Mouse (Mus musculus): ENCODE data around the gene Hoxd9. TPM values are rescaled to one million over a fixed set of nuclear protein-coding genes. Genes with fewer than 3 reads are reported as not detected.

The Hoxd9 gene
- total and polyA plus RNA-seq, 2 experiments from 2014 or later: not detected

DNA sequence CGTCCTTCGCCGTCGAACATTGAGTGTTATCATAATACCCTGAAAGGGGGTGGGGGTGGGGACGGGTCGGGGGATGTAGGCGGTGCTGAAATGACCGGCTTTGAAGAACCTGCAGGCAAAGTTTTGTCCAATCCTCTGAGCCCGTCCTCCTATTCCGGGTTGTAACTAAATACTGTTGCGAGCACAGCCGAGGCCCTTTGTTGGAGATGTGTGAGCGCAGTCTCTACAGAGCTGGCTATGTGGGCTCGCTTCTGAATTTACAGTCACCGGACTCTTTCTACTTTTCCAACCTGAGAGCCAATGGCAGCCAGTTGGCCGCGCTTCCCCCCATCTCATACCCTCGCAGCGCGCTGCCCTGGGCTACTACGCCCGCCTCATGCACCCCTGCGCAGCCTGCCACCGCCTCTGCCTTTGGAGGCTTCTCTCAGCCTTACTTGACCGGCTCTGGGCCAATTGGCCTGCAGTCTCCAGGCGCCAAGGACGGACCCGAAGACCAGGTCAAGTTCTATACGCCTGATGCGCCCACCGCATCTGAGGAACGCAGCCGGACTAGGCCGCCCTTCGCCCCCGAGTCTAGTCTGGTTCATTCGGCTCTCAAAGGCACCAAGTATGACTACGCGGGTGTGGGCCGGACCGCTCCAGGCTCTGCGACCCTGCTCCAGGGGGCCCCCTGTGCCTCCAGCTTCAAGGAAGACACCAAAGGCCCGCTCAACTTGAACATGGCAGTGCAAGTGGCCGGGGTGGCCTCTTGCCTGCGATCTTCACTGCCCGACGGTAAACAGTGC, 22.5 kb upstream of the Hoxd9 start, which contains the start of gene Hoxd12:
Gene Hoxd12 (plus strand): TSS at position 133 of the 785 bp plus-strand sequence.
- 2% methylated on average over 47 of the region's 47 CpGs for WGBS
- no peak within 1 kb of the TSS for H3K27ac ChIP-seq
- no peak for DNase-seq (ENCODE audit: low spot score)

DNA sequence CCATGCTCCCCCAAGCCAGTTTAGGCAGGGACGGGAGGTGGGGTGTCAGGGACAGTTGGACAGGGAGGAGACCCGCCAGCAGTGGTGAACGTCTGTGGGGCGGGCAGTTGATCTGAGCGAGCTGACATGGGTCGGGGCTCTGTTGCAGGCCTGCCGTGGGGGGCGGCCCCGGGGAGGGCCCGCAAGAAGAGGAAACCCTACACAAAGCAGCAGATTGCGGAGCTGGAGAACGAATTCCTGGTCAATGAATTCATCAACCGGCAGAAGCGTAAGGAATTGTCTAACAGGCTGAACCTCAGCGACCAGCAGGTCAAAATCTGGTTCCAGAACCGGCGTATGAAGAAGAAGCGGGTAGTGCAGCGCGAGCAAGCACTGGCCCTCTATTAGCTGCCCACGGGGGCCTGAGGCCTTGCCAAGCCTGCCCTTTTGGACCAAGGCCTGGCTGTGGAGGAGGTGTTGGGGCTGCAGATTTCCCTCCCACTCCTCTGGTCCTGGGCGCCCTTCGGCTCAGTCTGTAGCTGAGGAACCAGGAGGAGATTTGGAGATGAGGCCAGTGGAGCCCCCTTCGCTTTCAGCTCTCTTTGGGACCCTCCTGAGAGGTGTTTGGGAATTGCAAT, 21.8 kb upstream of the Hoxd9 start:
- no peaks in the 10 kb centered on the region for H3K36me3 ChIP-seq (ENCODE audit: insufficient read depth, low read length)
- no peaks in the 10 kb centered on the region for H3K4me1 ChIP-seq (ENCODE audit: insufficient read depth, low read length)
- H3K4me2 ChIP-seq (ENCODE audit: low read depth, low read length): no peak overlapping the region
- TF ChIP-seq CTCF (IDR thresholded peaks at IDR 0.05; ENCODE audit: low read depth): no peak
- no peak overlapping the region for H3K9ac ChIP-seq (replicated peaks; ENCODE audit: low read length)
- DNase-seq (ENCODE audit: low spot score) (no peak), ATAC-seq (no peak)
- peaks cover 98% of the 10 kb centered on the region for H3K27me3 ChIP-seq (ENCODE audit: insufficient read depth, low read length)
- 2% methylated on average over 24 of the region's 24 CpGs for WGBS
- H3K27ac ChIP-seq: no peak overlapping the region
- H3K9me3 ChIP-seq (ENCODE audit: low read length): no peaks in the 10 kb centered on the region
- no peak overlapping the region for H3K4me3 ChIP-seq (ENCODE audit: low read length)

More for the DNA sequence above, 22.5 kb upstream of the Hoxd9 start, which contains the start of gene Hoxd12:
- Histone ChIP-seq H3K4me1 (ENCODE audit: insufficient read depth, low read length) (no peaks in the 10 kb centered on the region), H3K9ac (replicated peaks; ENCODE audit: low read length) (no peak within 1 kb of the TSS), H3K4me2 (ENCODE audit: low read depth, low read length) (no peak within 1 kb of the TSS), H3K36me3 (ENCODE audit: insufficient read depth, low read length) (no peaks in the 10 kb centered on the region), H3K9me3 (ENCODE audit: low read length) (no peaks in the 10 kb centered on the region), H3K4me3 (ENCODE audit: low read length) (no peak within 1 kb of the TSS), H3K27me3 (ENCODE audit: insufficient read depth, low read length) (peaks cover 99% of the 10 kb centered on the region)
- no peak for ATAC-seq
- TF ChIP-seq CTCF (IDR thresholded peaks at IDR 0.05; ENCODE audit: low read depth): no peak

- H3K4me1 ChIP-seq (ENCODE audit: insufficient read depth, low read length): no peaks in the 10 kb centered on the region
- H3K36me3 ChIP-seq (ENCODE audit: insufficient read depth, low read length): no peaks in the 10 kb centered on the region
- no peak for TF ChIP-seq CTCF (IDR thresholded peaks at IDR 0.05; ENCODE audit: low read depth)
- no peak for DNase-seq (ENCODE audit: low spot score)
- ATAC-seq: no peak
- WGBS: 2% methylated on average over 9 of the region's 9 CpGs
- H3K27me3 ChIP-seq (ENCODE audit: insufficient read depth, low read length): peaks cover 98% of the 10 kb centered on the region
- no peak overlapping the region for H3K27ac ChIP-seq
- no peak overlapping the region for H3K9ac ChIP-seq (replicated peaks; ENCODE audit: low read length)
- no peak overlapping the region for H3K4me3 ChIP-seq (ENCODE audit: low read length)
- no peaks in the 10 kb centered on the region for H3K9me3 ChIP-seq (ENCODE audit: low read length)
- H3K4me2 ChIP-seq (ENCODE audit: low read depth, low read length): no peak overlapping the region
Measured at GRCm38 (mm10) chr2:74676376-74677052, 21.0 kb upstream of the Hoxd9 start.

GRCm38 (mm10) chr2:74677106-74677505, 20.4 kb upstream of the Hoxd9 start:
- Histone ChIP-seq H3K9me3 (ENCODE audit: low read length) (no peaks in the 10 kb centered on the region), H3K9ac (replicated peaks; ENCODE audit: low read length) (no peak overlapping the region), H3K4me1 (ENCODE audit: insufficient read depth, low read length) (no peaks in the 10 kb centered on the region), H3K27ac (no peak overlapping the region), H3K4me3 (ENCODE audit: low read length) (no peak overlapping the region), H3K36me3 (ENCODE audit: insufficient read depth, low read length) (no peaks in the 10 kb centered on the region), H3K4me2 (ENCODE audit: low read depth, low read length) (no peak overlapping the region), H3K27me3 (ENCODE audit: insufficient read depth, low read length) (peaks cover 97% of the 10 kb centered on the region)
- no peak for TF ChIP-seq CTCF (IDR thresholded peaks at IDR 0.05; ENCODE audit: low read depth)
- no peak for ATAC-seq
- DNase-seq (ENCODE audit: low spot score): no peak
- 6% methylated on average over 2 of the region's 2 CpGs for WGBS

GRCm38 (mm10) chr2:74678891-74679595, 18.5 kb upstream of the Hoxd9 start, which contains the start of gene Hoxd11:
Hoxd11 (plus strand) TSS chr2:74679557.
- Histone ChIP-seq H3K9me3 (ENCODE audit: low read length) (no peaks in the 10 kb centered on the region), H3K4me3 (ENCODE audit: low read length) (no peak within 1 kb of the TSS), H3K27me3 (ENCODE audit: insufficient read depth, low read length) (peaks cover 96% of the 10 kb centered on the region), H3K9ac (replicated peaks; ENCODE audit: low read length) (no peak within 1 kb of the TSS), H3K36me3 (ENCODE audit: insufficient read depth, low read length) (no peaks in the 10 kb centered on the region), H3K27ac (no peak within 1 kb of the TSS), H3K4me1 (ENCODE audit: insufficient read depth, low read length) (no peaks in the 10 kb centered on the region), H3K4me2 (ENCODE audit: low read depth, low read length) (no peak within 1 kb of the TSS)
- TF ChIP-seq CTCF (IDR thresholded peaks at IDR 0.05; ENCODE audit: low read depth): no peak
- no peak for DNase-seq (ENCODE audit: low spot score)
- no peak for ATAC-seq
- 2% methylated on average over 15 of the region's 15 CpGs for WGBS

- TF ChIP-seq CTCF (IDR thresholded peaks at IDR 0.05; ENCODE audit: low read depth): no peak
- H3K27ac ChIP-seq: no peak overlapping the region
- H3K27me3 ChIP-seq (ENCODE audit: insufficient read depth, low read length): peaks cover 96% of the 10 kb centered on the region
- no peak overlapping the region for H3K9ac ChIP-seq (replicated peaks; ENCODE audit: low read length)
- ATAC-seq (no peak), DNase-seq (ENCODE audit: low spot score) (no peak)
- 1% methylated on average over 26 of the region's 26 CpGs for WGBS
- H3K4me2 ChIP-seq (ENCODE audit: low read depth, low read length): no peak overlapping the region
- no peak overlapping the region for H3K4me3 ChIP-seq (ENCODE audit: low read length)
- no peaks in the 10 kb centered on the region for H3K36me3 ChIP-seq (ENCODE audit: insufficient read depth, low read length)
- H3K4me1 ChIP-seq (ENCODE audit: insufficient read depth, low read length): no peaks in the 10 kb centered on the region
- no peaks in the 10 kb centered on the region for H3K9me3 ChIP-seq (ENCODE audit: low read length)
Measured at GRCm38 (mm10) chr2:74679596-74679971, 17.9 kb upstream of the Hoxd9 start.

Data from hindbrain, postnatal 0 days (tissue).